Mouse (Mus musculus): ENCODE results near the gene Slc45a1.

DNA sequence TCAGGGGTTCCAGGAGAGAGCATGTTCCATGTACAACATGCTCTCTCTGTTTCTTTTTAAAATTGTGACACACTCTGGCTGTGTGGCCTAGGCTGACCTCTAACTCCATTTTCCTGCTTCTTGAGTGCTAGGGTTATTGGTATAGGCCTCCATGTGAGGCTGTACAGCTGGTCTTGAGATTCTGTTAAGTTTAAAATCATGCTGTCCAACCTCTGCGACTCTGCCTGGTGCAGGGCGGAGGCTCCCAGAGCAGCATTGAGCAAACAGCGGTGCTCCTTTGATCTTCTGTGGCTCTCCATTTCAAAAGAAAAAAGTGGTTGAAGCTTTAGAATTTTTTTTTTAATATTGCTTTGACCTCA, 68.2 kb downstream of the Slc45a1 start:
- no peak for TF ChIP-seq GATA1 (IDR thresholded peaks at IDR 0.05; ENCODE audit: borderline replicate concordance, low read length)
- no peak for TF ChIP-seq FLI1 (IDR thresholded peaks at IDR 0.05; ENCODE audit: low read length)

Measured in megakaryocyte, embryonic 14.5 days (primary cell).